Mouse (Mus musculus): ENCODE data around the gene Hes1.

GRCm38 (mm10) chr16:30033390-30033789, 30.8 kb upstream of the Hes1 start:
- TF ChIP-seq CTCF (conservative IDR thresholded peaks at IDR 0.05; ENCODE audit: low read length): no peak
- no peak for TF ChIP-seq NANOG (IDR thresholded peaks at IDR 0.05; ENCODE audit: borderline replicate concordance, low read length)
- no peak for TF ChIP-seq POU5F1 (IDR thresholded peaks at IDR 0.05; ENCODE audit: borderline replicate concordance, low read length)
